Mouse (Mus musculus): ENCODE measurements at regions not wholly inside any gene's neighbourhood (a gene's known extent, or its start where the extent isn't known, plus 50 kb on each side); places are given as distances from the start of the nearest gene placed in this dataset.

- H3K36me3 ChIP-seq (replicated peaks; ENCODE audit: control insufficient read depth, insufficient read depth, low read depth) = no peaks in the 10 kb centered on the region
- no peak overlapping the region for H3K27ac ChIP-seq
- no peak for TF ChIP-seq CTCF (IDR thresholded peaks at IDR 0.05; ENCODE audit: low read depth)
- TF ChIP-seq EP300 (IDR thresholded peaks at IDR 0.05; ENCODE audit: low read depth) = no peak
- H3K4me3 ChIP-seq (ENCODE audit: insufficient read depth in 1 of 2, low read depth in 2 of 2, low read length in 2 of 2) = no peak overlapping the region
- H3K4me1 ChIP-seq (replicated peaks; ENCODE audit: control insufficient read depth in 2 of 2, insufficient read depth in 2 of 2, low read length in 1 of 2) = peaks cover 5 to 37% of the 10 kb centered on the region in 2 experiments
- ATAC-seq (ENCODE audit: insufficient read depth) (no peak), DNase-seq (ENCODE audit: low read depth in 3 of 3, low spot score in 3 of 3) (no peak)
- no peak overlapping the region for H3K9ac ChIP-seq (replicated peaks)
- H3K9me3 ChIP-seq (ENCODE audit: control insufficient read depth, low read length) = no peaks in the 10 kb centered on the region
- WGBS (ENCODE audit: insufficient replicate concordance) = 53% methylated on average over 7 of the region's 7 CpGs
- no peak overlapping the region for H3K4me2 ChIP-seq (ENCODE audit: low read depth)
- no peaks in the 10 kb centered on the region for H3K27me3 ChIP-seq (ENCODE audit: control insufficient read depth, insufficient read depth, low read length)
These were observed 62.3 kb upstream of the Serp2 start for GRCm38 (mm10) chr14:76619038-76619409.

GRCm38 (mm10) chr14:76618331-76619037 lies 61.8 kb upstream of the Serp2 start:
- Histone ChIP-seq H3K9ac (replicated peaks) (no peak overlapping the region), H3K9me3 (ENCODE audit: control insufficient read depth, low read length) (no peaks in the 10 kb centered on the region), H3K4me1 (replicated peaks; ENCODE audit: control insufficient read depth in 2 of 2, insufficient read depth in 2 of 2, low read length in 1 of 2) (peaks cover 5 to 31% of the 10 kb centered on the region in 2 experiments), H3K4me2 (ENCODE audit: low read depth) (no peak overlapping the region), H3K27ac (no peak overlapping the region), H3K36me3 (replicated peaks; ENCODE audit: control insufficient read depth, insufficient read depth, low read depth) (no peaks in the 10 kb centered on the region), H3K4me3 (ENCODE audit: insufficient read depth in 1 of 2, low read depth in 2 of 2, low read length in 2 of 2) (no peak overlapping the region), H3K27me3 (ENCODE audit: control insufficient read depth, insufficient read depth, low read length) (no peaks in the 10 kb centered on the region)
- TF ChIP-seq CTCF (IDR thresholded peaks at IDR 0.05; ENCODE audit: low read depth) = no peak
- no peak for TF ChIP-seq EP300 (IDR thresholded peaks at IDR 0.05; ENCODE audit: low read depth)
- no peak for ATAC-seq (ENCODE audit: insufficient read depth)
- DNase-seq (ENCODE audit: low read depth in 3 of 3, low spot score in 3 of 3) = no peak
- 51% methylated on average over 14 of the region's 14 CpGs for WGBS (ENCODE audit: insufficient replicate concordance)

GRCm38 (mm10) chr14:76617889-76618288 lies 61.2 kb upstream of the Serp2 start:
- no peaks in the 10 kb centered on the region for H3K36me3 ChIP-seq (replicated peaks; ENCODE audit: control insufficient read depth, insufficient read depth, low read depth)
- 81% methylated on average over 1 of the region's 1 CpGs for WGBS (ENCODE audit: insufficient replicate concordance)
- no peak for DNase-seq (ENCODE audit: low read depth in 3 of 3, low spot score in 3 of 3)

GRCm38 (mm10) chr14:76617447-76617846 lies 60.8 kb upstream of the Serp2 start:
- H3K9ac ChIP-seq (replicated peaks) = no peak overlapping the region
- TF ChIP-seq CTCF (IDR thresholded peaks at IDR 0.05; ENCODE audit: low read depth) = no peak
- TF ChIP-seq EP300 (IDR thresholded peaks at IDR 0.05; ENCODE audit: low read depth) = no peak
- H3K27ac ChIP-seq = no peak overlapping the region
- H3K4me1 ChIP-seq (replicated peaks; ENCODE audit: control insufficient read depth in 2 of 2, insufficient read depth in 2 of 2, low read length in 1 of 2) = peaks cover 2 to 23% of the 10 kb centered on the region in 2 experiments
- H3K27me3 ChIP-seq (ENCODE audit: control insufficient read depth, insufficient read depth, low read length) = no peaks in the 10 kb centered on the region
- H3K4me2 ChIP-seq (ENCODE audit: low read depth) = no peak overlapping the region
- H3K36me3 ChIP-seq (replicated peaks; ENCODE audit: control insufficient read depth, insufficient read depth, low read depth) = no peaks in the 10 kb centered on the region
- 72% methylated on average over 11 of the region's 11 CpGs for WGBS (ENCODE audit: insufficient replicate concordance)
- no peaks in the 10 kb centered on the region for H3K9me3 ChIP-seq (ENCODE audit: control insufficient read depth, low read length)
- DNase-seq (ENCODE audit: low read depth in 3 of 3, low spot score in 3 of 3) = no peak
- no peak for ATAC-seq (ENCODE audit: insufficient read depth)
- H3K4me3 ChIP-seq (ENCODE audit: insufficient read depth in 1 of 2, low read depth in 2 of 2, low read length in 2 of 2) = no peak overlapping the region

More at GRCm38 (mm10) chr14:76617889-76618288, 61.2 kb upstream of the Serp2 start:
- Histone ChIP-seq H3K27ac (no peak overlapping the region), H3K27me3 (ENCODE audit: control insufficient read depth, insufficient read depth, low read length) (no peaks in the 10 kb centered on the region), H3K9ac (replicated peaks) (no peak overlapping the region), H3K4me1 (replicated peaks; ENCODE audit: control insufficient read depth in 2 of 2, insufficient read depth in 2 of 2, low read length in 1 of 2) (peaks cover 5 to 25% of the 10 kb centered on the region in 2 experiments), H3K4me2 (ENCODE audit: low read depth) (no peak overlapping the region), H3K4me3 (ENCODE audit: insufficient read depth in 1 of 2, low read depth in 2 of 2, low read length in 2 of 2) (no peak overlapping the region), H3K9me3 (ENCODE audit: control insufficient read depth, low read length) (no peaks in the 10 kb centered on the region)
- TF ChIP-seq CTCF (IDR thresholded peaks at IDR 0.05; ENCODE audit: low read depth) (no peak), EP300 (IDR thresholded peaks at IDR 0.05; ENCODE audit: low read depth) (no peak)
- ATAC-seq (ENCODE audit: insufficient read depth) = no peak

- Histone ChIP-seq H3K4me2 (ENCODE audit: low read depth) (no peak overlapping the region), H3K27me3 (ENCODE audit: control insufficient read depth, insufficient read depth, low read length) (no peaks in the 10 kb centered on the region), H3K36me3 (replicated peaks; ENCODE audit: control insufficient read depth, insufficient read depth, low read depth) (no peaks in the 10 kb centered on the region), H3K4me1 (replicated peaks; ENCODE audit: control insufficient read depth in 2 of 2, insufficient read depth in 2 of 2, low read length in 1 of 2) (peaks cover 2 to 14% of the 10 kb centered on the region in 2 experiments; a peak in 3 of 4 replicates), H3K4me3 (ENCODE audit: insufficient read depth in 1 of 2, low read depth in 2 of 2, low read length in 2 of 2) (no peak overlapping the region), H3K9ac (replicated peaks) (no peak overlapping the region), H3K9me3 (ENCODE audit: control insufficient read depth, low read length) (no peaks in the 10 kb centered on the region), H3K27ac (no peak overlapping the region)
- WGBS (ENCODE audit: insufficient replicate concordance) = 53% methylated on average over 3 of the region's 3 CpGs
- ATAC-seq (ENCODE audit: insufficient read depth) (no peak), DNase-seq (ENCODE audit: low read depth in 3 of 3, low spot score in 3 of 3) (no peak)
- TF ChIP-seq CTCF (IDR thresholded peaks at IDR 0.05; ENCODE audit: low read depth) (no peak), EP300 (IDR thresholded peaks at IDR 0.05; ENCODE audit: low read depth) (no peak)
These were observed 59.6 kb upstream of the Serp2 start for GRCm38 (mm10) chr14:76616367-76616683.

Measured in liver, embryonic 14.5 days (tissue).